Mouse (Mus musculus): ENCODE measurements at regions not wholly inside any gene's neighbourhood (a gene's known extent, or its start where the extent isn't known, plus 50 kb on each side); places are given as distances from the start of the nearest gene placed in this dataset.

- no peak for TF ChIP-seq CTCF (IDR thresholded peaks at IDR 0.05; ENCODE audit: borderline replicate concordance, insufficient read depth, low read depth, low read length)
- TF ChIP-seq POLR2A (IDR thresholded peaks at IDR 0.05; ENCODE audit: borderline replicate concordance, insufficient read depth, low read length): no peak
Observed at GRCm38 (mm10) chr8:30171881-30172280, 2724.4 kb downstream of the Poteg start.
